Mouse (Mus musculus) bone marrow, adult 2 months (tissue): ENCODE data around the gene Ephb6.

ENCODE experiments used
- CTCF ChIP-seq: fragments of 200-500 bp; IDR thresholded peaks from 2 replicates; pipeline ENCODE4 v1.5.1; 2011; ENCODE audit warnings: low read length, control low read depth; ENCODE audit not compliant: control insufficient read depth, insufficient read depth
- POLR2A ChIP-seq: fragments of 200-500 bp; IDR thresholded peaks from 2 replicates; pipeline ENCODE4 v1.6.1; 2011; ENCODE audit warnings: low read depth, mild to moderate bottlenecking, control low read depth, low read length, borderline replicate concordance; ENCODE audit not compliant: control insufficient read depth

GRCm38 (mm10) chr6:41662320-41662719 lies 57.0 kb downstream of the Ephb6 start:
- TF ChIP-seq CTCF, result no peak
- TF ChIP-seq POLR2A, result no peak
